Mouse (Mus musculus): ENCODE results near the gene Tex33. TPM values are rescaled to one million over a fixed set of nuclear protein-coding genes. Genes with fewer than 3 reads are reported as not detected.
A peak's percentile ranks its signal among the peaks of the same experiment; 100 is the strongest.

Gene Tex33
- polyA plus RNA-seq, 1 experiment from 2014 or later, result not detected

DNA sequence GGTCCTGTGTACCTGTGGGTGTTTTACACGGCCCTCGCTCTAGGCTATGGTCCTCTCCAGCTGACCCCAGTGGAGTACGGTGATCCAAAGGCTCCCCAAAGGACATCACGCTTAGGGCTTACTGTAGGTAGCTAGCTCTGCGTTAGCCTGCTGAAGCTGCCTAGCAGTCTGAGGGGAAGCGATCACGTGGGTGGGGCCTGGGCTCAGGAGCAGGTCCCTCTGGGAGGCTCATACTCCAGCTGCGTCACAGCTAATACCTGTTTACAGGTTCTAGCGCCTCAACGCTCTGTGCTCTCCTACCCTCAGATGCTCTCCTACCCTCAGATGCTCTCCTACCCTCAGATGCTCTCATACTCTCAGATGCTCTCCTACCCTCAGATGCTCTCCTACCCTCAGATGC is 35.2 kb upstream of the Tex33 start:
- H3K27ac ChIP-seq, result no peak overlapping the region
- peaks cover 33% of the 10 kb centered on the region for H3K4me1 ChIP-seq
- no peak overlapping the region for H3K9ac ChIP-seq
- no peak overlapping the region for H3K4me3 ChIP-seq
- no peaks in the 10 kb centered on the region for H3K9me3 ChIP-seq
- WGBS, result 88% methylated on average over 10 of the region's 10 CpGs
- no peak for ATAC-seq (ENCODE audit: borderline replicate concordance, extremely low read depth, low FRiP score, low TSS enrichment)
- peaks cover 4% of the 10 kb centered on the region; the same call in 1 of the 2 replicates for H3K36me3 ChIP-seq
- no peaks in the 10 kb centered on the region for H3K27me3 ChIP-seq
- no peak overlapping the region for H3K4me2 ChIP-seq

DNA sequence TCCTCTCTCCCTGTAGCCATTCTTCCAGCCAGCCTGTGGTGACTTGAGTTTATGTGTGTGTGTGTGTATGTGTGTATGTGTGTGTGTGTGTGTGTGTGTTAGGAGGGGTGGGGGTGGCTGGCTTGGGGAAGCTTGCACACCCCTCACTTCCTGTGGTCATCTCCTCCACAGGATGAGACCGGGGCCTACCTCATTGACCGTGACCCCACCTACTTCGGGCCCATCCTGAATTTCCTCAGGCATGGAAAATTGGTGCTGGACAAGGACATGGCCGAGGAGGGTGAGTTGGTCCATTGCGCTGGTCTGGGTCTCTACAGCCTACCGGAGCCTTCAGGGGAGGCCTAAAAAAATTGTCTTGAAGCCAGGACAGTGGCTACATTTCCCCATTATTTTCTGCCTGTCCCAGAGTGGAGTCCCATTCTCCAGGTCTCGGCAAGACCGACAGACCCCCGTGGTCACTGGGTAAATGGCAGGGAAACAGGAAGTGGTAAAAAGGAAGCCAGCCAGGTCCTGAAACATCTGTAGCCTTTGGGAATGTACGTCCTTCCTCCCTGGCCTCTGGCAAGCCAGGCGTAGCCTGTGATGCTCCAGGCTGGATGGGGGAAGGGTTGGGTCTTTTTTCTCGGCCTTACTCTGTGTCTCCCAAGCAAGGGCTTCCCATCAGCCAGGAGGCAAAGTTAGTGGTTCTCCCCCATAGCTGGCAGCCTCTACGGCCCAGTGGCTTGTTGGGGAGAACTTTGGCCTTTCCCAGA is 34.3 kb upstream of the Tex33 start:
- H3K27me3 ChIP-seq, result no peaks in the 10 kb centered on the region; the same call in 1 of the 2 replicates
- no peak overlapping the region for H3K9ac ChIP-seq
- WGBS, result 70% methylated on average over 13 of the region's 13 CpGs
- H3K4me2 ChIP-seq, result peak overlapping the region; percentile 88
- H3K9me3 ChIP-seq, result no peaks in the 10 kb centered on the region
- peak overlapping the region; percentile 74 for H3K4me3 ChIP-seq
- H3K4me1 ChIP-seq, result peaks cover 27% of the 10 kb centered on the region
- H3K36me3 ChIP-seq, result peaks cover 4% of the 10 kb centered on the region; the same call in 1 of the 2 replicates
- no peak for ATAC-seq (ENCODE audit: borderline replicate concordance, extremely low read depth, low FRiP score, low TSS enrichment)
- peak overlapping the region; percentile 69 for H3K27ac ChIP-seq

DNA sequence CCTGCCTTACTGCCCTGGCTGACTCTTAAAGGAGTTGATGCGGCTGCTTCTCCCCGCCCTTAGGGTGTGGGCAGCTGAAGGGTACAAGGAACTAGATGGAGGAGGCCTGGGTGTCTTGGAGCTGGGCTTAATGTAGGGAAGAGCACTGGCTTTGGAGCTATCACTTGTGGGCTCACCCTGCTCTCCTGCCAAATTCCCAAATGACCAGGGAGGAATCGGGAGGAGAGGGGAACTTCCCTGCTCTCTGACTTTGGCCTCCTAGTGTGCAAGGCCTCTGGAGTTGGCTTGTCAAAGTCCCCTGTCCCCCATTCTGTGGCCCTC is 33.4 kb upstream of the Tex33 start:
- Histone ChIP-seq H3K36me3 (peaks cover under 1% of the 10 kb centered on the region; the same call in 1 of the 2 replicates), H3K9ac (peak overlapping the region; percentile 63), H3K4me2 (peak overlapping the region; percentile 88), H3K27me3 (peaks cover 5% of the 10 kb centered on the region; the same call in 1 of the 2 replicates), H3K9me3 (no peaks in the 10 kb centered on the region), H3K4me1 (peaks cover 27% of the 10 kb centered on the region), H3K27ac (peak overlapping the region; percentile 69), H3K4me3 (peak overlapping the region; percentile 74)
- WGBS, result 15% methylated on average over 3 of the region's 3 CpGs
- no peak for ATAC-seq (ENCODE audit: borderline replicate concordance, extremely low read depth, low FRiP score, low TSS enrichment)

DNA sequence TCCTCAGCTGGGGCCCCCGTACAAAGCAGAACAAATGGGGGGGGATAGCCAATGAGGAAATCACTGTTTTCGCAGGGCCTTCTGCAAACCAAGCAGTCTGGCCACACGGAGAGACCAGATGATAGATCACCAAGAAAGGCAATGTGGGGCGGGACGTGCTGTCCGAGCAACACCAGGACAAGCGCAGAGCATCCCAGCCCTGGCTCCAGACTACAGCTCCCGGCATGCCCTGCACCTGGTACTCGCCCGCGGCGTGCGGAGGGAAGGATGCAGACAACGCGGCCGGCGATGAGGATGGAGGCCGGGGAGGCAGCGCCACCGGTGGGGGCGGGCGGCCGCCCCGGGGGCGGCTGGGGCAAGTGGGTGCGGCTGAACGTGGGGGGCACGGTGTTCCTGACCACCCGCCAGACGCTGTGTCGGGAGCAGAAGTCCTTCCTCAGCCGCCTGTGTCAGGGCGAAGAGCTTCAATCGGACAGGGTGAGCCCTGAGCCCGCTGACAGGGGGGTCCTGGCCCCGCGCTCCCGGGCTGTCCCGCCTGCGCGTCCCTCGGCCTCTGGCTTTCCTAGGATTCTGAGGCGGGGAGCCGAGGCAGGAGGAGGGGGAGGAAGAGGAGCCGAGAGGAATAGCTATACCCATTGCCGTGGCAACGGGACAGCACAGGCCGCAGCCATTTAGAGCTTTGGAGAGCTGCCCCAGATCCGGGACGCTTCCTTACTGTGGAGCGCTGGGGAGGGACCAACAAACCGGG is 32.9 kb upstream of the Tex33 start, which contains the start of gene Kctd17:
TSS of gene Kctd17 (plus strand) at position 174 of the 748 bp plus-strand sequence.
- ATAC-seq (ENCODE audit: borderline replicate concordance, extremely low read depth, low FRiP score, low TSS enrichment), result peak; percentile 90
- peak within 1 kb of the TSS; percentile 88 for H3K4me2 ChIP-seq
- peak within 1 kb of the TSS; percentile 63 for H3K9ac ChIP-seq
- peaks cover 27% of the 10 kb centered on the region for H3K4me1 ChIP-seq
- peak within 1 kb of the TSS; percentile 74 for H3K4me3 ChIP-seq
- H3K36me3 ChIP-seq, result no peaks in the 10 kb centered on the region
- peaks cover 6% of the 10 kb centered on the region; the same call in 1 of the 2 replicates for H3K27me3 ChIP-seq
- no peaks in the 10 kb centered on the region for H3K9me3 ChIP-seq
- WGBS, result under 1% methylated on average over 45 of the region's 52 CpGs
- peak within 1 kb of the TSS; percentile 69 for H3K27ac ChIP-seq

DNA sequence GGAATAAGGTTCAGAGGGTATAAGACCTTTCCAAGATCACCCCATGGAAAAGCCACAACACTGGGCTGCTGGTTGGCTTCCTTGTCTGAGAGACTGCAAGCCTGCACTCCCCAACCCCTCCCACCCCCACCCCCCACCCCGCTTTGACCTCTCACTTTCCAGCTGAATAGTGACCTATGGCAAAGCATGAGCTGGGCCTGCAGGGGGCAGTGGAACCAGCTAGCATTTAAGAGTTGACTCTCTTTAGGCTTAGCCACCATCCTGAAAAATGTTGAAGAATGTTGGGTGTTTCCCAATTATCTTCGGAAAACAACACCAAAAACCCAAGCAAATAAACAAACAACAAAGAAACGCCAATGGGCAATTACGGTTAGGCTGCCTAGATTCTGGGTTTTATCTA is 29.5 kb upstream of the Tex33 start:
- WGBS, result 60% methylated on average over 4 of the region's 4 CpGs
- H3K27me3 ChIP-seq, result peaks cover 6% of the 10 kb centered on the region; the same call in 1 of the 2 replicates
- no peaks in the 10 kb centered on the region for H3K36me3 ChIP-seq
- no peak overlapping the region for H3K9ac ChIP-seq
- no peak overlapping the region for H3K27ac ChIP-seq
- ATAC-seq (ENCODE audit: borderline replicate concordance, extremely low read depth, low FRiP score, low TSS enrichment), result no peak
- no peak overlapping the region for H3K4me3 ChIP-seq
- H3K9me3 ChIP-seq, result no peaks in the 10 kb centered on the region
- H3K4me2 ChIP-seq, result no peak overlapping the region
- peaks cover 29% of the 10 kb centered on the region for H3K4me1 ChIP-seq

DNA sequence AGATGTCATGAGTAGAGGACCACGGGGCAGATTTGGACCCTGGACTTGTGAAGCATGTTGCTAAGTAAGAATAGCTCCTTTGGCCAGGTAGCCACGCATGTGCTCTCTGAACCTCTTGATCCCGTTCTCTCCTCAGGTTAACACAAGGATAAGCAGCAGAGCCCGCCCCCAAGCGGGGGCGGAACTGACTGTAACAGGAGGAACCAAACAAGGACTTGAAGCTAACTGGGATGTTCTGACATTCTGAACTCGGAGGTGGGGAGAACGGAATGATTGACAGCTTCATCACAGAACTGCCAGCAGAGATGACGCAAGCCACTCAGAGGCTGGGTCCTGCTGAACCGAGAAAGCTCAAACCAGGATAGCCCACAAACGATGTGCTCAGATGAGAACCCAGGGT is 28.8 kb upstream of the Tex33 start:
- Histone ChIP-seq H3K27ac (no peak overlapping the region), H3K36me3 (no peaks in the 10 kb centered on the region), H3K9ac (no peak overlapping the region), H3K9me3 (no peaks in the 10 kb centered on the region), H3K4me1 (peaks cover 22% of the 10 kb centered on the region), H3K27me3 (peaks cover 6% of the 10 kb centered on the region; the same call in 1 of the 2 replicates), H3K4me2 (no peak overlapping the region), H3K4me3 (no peak overlapping the region)
- no peak for ATAC-seq (ENCODE audit: borderline replicate concordance, extremely low read depth, low FRiP score, low TSS enrichment)
- 19% methylated on average over 11 of the region's 11 CpGs for WGBS

DNA sequence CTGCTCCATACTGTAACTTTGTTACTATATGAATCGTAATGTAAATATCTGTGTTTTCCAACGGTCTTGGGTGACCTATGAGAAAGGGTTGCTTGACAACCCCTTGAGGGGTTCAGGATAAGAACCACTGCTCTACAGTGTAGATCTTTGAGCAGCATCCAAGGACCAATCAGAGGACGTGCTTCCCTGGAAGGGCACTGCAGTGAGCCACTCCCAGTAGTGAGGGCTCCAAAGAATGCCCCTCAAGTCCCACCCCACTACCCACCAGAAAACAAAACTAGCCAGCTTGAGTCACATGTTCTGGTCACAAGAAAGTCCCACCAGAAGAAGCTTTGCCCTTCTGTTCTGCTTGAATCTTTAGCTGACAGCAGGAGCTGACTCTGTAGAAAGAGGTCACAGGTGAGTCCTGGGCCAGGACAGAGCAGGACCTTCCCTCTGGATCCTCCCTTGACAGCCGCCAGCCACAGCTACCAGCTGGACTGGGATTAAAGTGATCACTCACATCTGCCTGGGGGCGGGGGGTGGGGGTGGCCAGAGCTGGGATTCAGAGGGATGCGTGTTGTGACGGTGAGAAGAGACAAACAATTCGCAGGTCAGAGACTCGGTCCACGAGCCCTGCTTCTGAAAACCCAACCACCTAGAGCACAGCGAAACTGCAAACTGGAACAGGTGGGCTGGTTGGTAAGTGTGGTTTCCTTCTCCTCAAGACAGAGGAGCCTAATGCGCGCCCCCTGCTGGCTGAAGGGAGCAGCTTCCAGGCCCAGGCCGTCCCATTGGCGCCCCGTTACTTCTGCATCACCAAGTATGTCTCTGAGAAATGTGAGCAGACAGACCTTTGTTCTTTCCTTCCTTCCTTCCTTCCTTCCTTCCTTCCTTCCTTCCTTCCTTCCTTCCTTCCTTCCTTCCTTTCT is 26.6 kb upstream of the Tex33 start:
- peaks cover 6% of the 10 kb centered on the region; the same call in 1 of the 2 replicates for H3K27me3 ChIP-seq
- no peaks in the 10 kb centered on the region for H3K9me3 ChIP-seq
- 0 out of 2 replicates have a peak, but pooled peaks have one; percentile 70 for ATAC-seq (ENCODE audit: borderline replicate concordance, extremely low read depth, low FRiP score, low TSS enrichment)
- H3K36me3 ChIP-seq, result no peaks in the 10 kb centered on the region
- no peak overlapping the region for H3K4me3 ChIP-seq
- peak overlapping the region; percentile 35; the same call in 1 of the 2 replicates for H3K4me2 ChIP-seq
- no peak overlapping the region for H3K27ac ChIP-seq
- WGBS, result 14% methylated on average over 16 of the region's 16 CpGs
- H3K4me1 ChIP-seq, result peaks cover 5% of the 10 kb centered on the region
- no peak overlapping the region for H3K9ac ChIP-seq

DNA sequence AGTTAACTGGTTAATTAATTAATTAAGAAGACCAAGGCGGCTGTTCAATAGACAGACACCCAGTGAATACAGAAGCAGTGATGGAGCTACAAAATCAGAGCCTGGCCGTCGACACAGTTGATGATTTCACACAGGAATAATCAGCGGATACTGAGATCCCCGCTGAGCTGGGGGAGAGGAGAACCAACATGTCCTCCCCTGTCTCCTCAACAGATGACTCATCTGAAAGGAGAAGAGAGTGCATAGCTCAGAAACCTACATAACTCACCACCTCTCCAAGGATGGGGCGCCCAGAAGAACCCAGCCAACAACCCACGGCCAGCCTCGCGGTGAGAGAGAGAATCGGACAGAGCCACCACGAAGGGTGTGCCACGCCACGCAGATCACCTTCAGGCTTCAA is 24.7 kb upstream of the Tex33 start:
- ATAC-seq (ENCODE audit: borderline replicate concordance, extremely low read depth, low FRiP score, low TSS enrichment), result no peak
- Histone ChIP-seq H3K4me1 (peaks cover 17% of the 10 kb centered on the region), H3K4me2 (no peak overlapping the region), H3K4me3 (no peak overlapping the region), H3K9ac (no peak overlapping the region), H3K27ac (no peak overlapping the region), H3K9me3 (no peaks in the 10 kb centered on the region), H3K36me3 (no peaks in the 10 kb centered on the region), H3K27me3 (peaks cover 6% of the 10 kb centered on the region; the same call in 1 of the 2 replicates)
- WGBS, result 78% methylated on average over 13 of the region's 13 CpGs

DNA sequence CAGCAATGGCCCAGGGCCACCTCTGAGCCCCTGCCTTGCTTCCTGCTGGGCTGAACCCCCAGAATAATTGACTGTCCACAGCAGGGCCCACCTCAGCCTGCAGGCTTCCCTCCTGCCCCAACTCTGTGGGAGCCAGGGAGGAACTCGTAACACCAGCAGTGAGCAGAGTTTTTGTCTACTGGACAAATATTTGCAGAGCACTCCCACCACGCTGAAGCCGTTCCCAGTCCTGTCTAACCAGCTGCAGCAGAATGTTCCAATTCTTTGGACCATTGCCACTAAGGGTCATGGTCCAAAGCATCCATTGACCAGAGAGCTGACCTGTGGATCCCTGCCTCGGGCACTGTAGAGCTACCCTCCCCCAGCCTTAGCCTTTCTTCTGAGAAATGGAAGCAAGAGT is 21.2 kb upstream of the Tex33 start:
- Histone ChIP-seq H3K4me3 (no peak overlapping the region), H3K4me1 (peaks cover 12% of the 10 kb centered on the region), H3K9me3 (no peaks in the 10 kb centered on the region), H3K36me3 (no peaks in the 10 kb centered on the region), H3K27me3 (no peaks in the 10 kb centered on the region), H3K4me2 (no peak overlapping the region), H3K27ac (peak overlapping the region; percentile 92), H3K9ac (no peak overlapping the region)
- WGBS, result 15% methylated on average over 4 of the region's 4 CpGs
- peak; percentile 72; the same call in 1 of the 2 replicates for ATAC-seq (ENCODE audit: borderline replicate concordance, extremely low read depth, low FRiP score, low TSS enrichment)

DNA sequence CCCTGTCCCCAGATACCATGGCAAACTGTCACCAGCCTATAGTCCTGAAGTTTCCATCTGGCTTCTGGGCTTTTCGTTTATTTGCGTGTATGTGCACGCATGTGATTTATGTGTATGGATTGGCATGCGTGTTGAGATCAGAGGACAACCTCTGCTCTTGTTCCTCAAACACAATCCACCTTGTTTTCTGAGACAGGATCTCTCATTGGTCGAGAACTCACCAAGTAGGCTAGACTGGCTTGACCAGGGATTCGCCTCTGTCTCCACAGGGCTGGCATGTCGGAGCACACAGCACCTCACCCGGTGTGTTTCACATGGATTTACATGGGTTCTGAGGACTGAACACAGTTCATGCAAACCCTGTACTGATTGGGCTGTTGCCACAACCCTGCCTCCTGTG is 18.4 kb upstream of the Tex33 start:
- Histone ChIP-seq H3K27ac (no peak overlapping the region), H3K9me3 (no peaks in the 10 kb centered on the region), H3K4me3 (no peak overlapping the region), H3K9ac (no peak overlapping the region), H3K36me3 (0 out of 2 replicates have a peak, but pooled peaks cover 3% of the 10 kb centered on the region), H3K4me1 (peaks cover 27% of the 10 kb centered on the region), H3K27me3 (peaks cover 18% of the 10 kb centered on the region; the same call in 1 of the 2 replicates), H3K4me2 (no peak overlapping the region)
- 87% methylated on average over 8 of the region's 8 CpGs for WGBS
- no peak for ATAC-seq (ENCODE audit: borderline replicate concordance, extremely low read depth, low FRiP score, low TSS enrichment)

DNA sequence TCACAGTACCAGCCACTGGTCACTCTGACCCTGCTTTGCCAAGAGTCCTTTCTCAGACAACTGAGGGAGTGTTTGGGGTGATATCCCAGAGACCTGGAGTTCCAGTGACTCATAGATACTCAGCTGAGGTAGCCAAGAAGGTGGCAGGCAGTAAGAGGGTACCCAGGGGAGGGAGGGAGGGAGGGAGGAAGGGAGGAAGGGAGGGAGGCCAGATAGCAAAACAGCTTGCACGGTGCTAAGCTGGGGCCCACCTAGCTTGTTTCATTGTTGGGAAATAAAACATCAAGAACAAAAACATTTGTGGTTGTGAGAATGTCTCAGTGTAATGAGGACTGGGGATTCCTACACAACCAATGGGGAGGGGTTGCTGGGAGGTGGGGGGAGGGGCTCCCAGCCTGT is 18.0 kb upstream of the Tex33 start:
- H3K9ac ChIP-seq, result no peak overlapping the region
- peaks cover 18% of the 10 kb centered on the region; the same call in 1 of the 2 replicates for H3K27me3 ChIP-seq
- no peak overlapping the region for H3K4me2 ChIP-seq
- 0 out of 2 replicates have a peak, but pooled peaks cover 3% of the 10 kb centered on the region for H3K36me3 ChIP-seq
- no peak overlapping the region for H3K4me3 ChIP-seq
- H3K27ac ChIP-seq, result no peak overlapping the region
- H3K4me1 ChIP-seq, result peaks cover 27% of the 10 kb centered on the region
- WGBS, result 56% methylated on average over 1 of the region's 1 CpGs
- ATAC-seq (ENCODE audit: borderline replicate concordance, extremely low read depth, low FRiP score, low TSS enrichment), result no peak
- no peaks in the 10 kb centered on the region for H3K9me3 ChIP-seq
